Mouse (Mus musculus): Measurements from ENCODE around the gene Trem2.
"Not testable (repeated sequence)": the region's sequence is repeated elsewhere in the genome, so short reads cannot be mapped to it uniquely, and the experiment has no call there.

Trem2 gene

DNA sequence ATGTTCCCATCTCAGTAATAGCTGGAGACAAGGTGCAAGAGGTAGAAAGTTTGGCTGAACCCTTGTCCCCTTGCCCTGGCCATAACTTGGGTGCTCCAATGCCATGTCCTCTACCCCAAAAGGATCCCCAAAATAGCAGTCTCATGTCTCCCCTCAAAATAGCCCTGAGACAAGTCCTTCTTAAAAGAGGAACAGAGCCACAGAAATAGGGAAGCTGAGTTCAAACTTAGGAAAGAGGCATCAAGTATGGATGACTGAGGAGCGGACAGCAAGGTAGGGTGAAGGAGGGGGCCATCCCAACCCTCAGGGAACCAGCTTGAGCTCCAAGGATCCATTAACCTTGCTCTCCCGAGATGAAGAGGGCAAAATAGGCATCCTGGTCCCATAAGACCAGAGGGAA is 1.1 kb downstream of the Trem2 start:
- in situ Hi-C loops (cut with MboI, MseI): no loop called here

GRCm38 (mm10) chr17:48350681-48351193 is 4.5 kb downstream of the Trem2 start:
- in situ Hi-C loops (cut with MboI, MseI): no loop called here

- in situ Hi-C loops (cut with MboI, MseI): not testable (repeated sequence)
These were observed 6.8 kb downstream of the Trem2 start for GRCm38 (mm10) chr17:48352976-48353375.

- in situ Hi-C loops (cut with MboI, MseI): no loop called here
These were observed 9.6 kb downstream of the Trem2 start for GRCm38 (mm10) chr17:48355822-48356221.

GRCm38 (mm10) chr17:48357892-48358291 is 11.7 kb downstream of the Trem2 start:
- in situ Hi-C loops (cut with MboI, MseI): no loop called here

GRCm38 (mm10) chr17:48359616-48360015 is 13.4 kb downstream of the Trem2 start, which contains the start of gene Treml1:
Gene Treml1 (plus strand): TSS chr17:48359916.
- in situ Hi-C loops (cut with MboI, MseI): no loop called here

DNA sequence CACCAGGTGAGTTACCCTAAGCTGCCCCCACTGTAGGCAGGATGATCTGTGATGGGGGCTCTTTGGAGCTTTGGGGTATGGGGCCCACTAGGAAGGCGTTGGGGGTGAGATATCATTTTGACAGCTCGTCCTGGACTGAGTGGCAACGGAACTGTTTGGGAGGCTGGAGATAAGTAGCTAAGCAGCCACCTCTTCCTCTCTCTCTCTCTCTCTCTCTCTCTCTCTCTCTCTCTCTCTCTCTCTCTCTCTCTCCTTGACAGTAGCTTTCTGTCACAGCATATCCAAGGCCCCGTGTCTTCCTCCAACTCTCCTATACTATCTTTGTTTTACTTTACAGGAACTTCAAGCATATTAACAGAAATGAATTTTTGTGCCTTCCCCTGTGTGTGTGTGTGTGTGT is 14.3 kb downstream of the Trem2 start:
- in situ Hi-C loops (cut with MboI, MseI): no loop called here

- in situ Hi-C loops (cut with MboI, MseI): no loop called here
These were observed 16.1 kb downstream of the Trem2 start for GRCm38 (mm10) chr17:48362346-48362745.

GRCm38 (mm10) chr17:48362966-48363365 is 16.8 kb downstream of the Trem2 start:
- in situ Hi-C loops (cut with MboI, MseI): no loop called here

DNA sequence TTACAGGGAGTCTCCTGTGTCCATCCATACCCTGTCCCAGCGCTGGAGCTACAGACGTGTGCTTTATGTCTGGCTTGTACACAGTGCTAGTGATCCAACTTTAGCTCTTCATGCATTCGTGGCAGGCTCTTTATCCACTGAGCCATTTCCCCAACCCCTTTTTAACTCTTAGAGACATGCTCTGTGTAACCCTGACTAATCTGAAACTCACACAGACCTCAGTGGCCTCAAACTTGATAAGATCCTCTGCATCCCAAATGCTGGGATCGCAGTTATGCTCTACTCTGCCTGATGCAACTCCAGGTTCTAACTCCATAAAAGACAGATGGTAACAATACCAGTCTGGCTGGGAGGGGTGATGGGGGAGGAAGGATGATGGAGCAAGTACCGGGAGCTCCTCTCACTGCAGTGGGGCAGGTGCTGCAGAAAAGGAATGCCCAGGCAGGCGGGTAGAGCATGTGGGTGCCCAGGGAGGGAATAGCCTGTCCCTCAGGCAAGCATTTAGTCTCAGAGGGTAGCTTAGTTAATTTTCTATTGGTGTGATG is 17.3 kb downstream of the Trem2 start:
- in situ Hi-C loops (cut with MboI, MseI): no loop called here

GRCm38 (mm10) chr17:48365511-48366155 is 19.4 kb downstream of the Trem2 start:
- in situ Hi-C loops (cut with MboI, MseI): no loop called here

DNA sequence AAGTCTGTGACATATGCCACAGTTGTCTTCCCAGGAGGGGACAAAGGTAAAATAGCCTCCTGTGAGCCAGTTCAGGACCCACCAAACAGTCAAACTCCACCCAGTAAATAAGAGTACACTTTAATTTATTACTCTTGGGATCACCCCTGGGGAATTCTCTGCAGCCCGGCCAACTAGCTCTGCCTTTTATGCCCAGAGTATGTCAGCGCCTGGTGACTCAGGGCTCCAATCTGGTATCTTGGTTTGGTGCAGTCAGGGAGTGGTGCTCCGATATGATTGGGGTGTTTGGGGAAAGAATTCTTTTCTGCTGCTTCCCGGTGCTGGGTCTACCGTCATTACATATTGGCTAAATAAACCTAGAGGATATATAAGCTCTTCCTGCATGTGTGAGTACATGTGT is 20.6 kb downstream of the Trem2 start:
- in situ Hi-C loops (cut with MboI, MseI): no loop called here

GRCm38 (mm10) chr17:48371621-48372020 is 25.4 kb downstream of the Trem2 start:
- in situ Hi-C loops (cut with MboI, MseI): no loop called here

DNA sequence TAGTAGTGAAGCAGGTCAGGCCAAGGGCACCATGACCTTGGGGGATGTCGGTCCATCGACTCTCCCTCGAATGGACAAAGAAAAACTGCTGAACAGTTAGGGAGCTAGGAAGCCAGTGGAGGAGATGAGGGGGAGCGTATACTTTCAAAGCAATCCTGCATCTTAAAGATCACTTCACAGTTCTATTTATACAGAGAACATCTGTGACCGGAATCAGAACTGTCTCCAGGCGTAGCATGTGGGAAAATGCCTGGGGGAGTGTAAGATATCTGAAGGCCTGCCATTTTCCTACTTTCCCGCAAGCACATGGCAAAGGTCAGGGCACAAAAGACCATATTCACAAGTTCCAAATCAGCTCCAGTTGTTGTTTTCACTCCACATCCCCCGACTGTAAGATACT is 26.8 kb downstream of the Trem2 start:
- in situ Hi-C loops (cut with MboI, MseI): no loop called here

DNA sequence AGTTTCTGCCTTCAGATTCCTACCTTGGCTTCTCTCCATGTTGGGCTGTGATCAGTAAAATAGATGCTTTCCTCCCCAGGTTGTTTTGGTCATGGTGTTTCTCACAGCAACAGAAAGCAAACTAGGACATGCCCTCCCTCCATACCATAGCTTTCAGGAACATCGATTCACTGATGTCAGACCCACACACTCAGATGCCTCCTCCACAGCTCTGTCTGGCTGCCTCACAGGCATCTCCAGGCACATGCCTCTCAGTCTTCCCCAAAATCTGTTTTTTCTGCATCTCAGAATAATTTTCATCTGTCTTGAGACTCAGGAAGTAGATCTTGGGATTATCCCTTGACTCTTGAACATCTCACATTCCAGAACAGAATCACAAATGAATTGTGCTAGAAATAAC is 29.9 kb downstream of the Trem2 start:
- in situ Hi-C loops (cut with MboI, MseI): no loop called here

DNA sequence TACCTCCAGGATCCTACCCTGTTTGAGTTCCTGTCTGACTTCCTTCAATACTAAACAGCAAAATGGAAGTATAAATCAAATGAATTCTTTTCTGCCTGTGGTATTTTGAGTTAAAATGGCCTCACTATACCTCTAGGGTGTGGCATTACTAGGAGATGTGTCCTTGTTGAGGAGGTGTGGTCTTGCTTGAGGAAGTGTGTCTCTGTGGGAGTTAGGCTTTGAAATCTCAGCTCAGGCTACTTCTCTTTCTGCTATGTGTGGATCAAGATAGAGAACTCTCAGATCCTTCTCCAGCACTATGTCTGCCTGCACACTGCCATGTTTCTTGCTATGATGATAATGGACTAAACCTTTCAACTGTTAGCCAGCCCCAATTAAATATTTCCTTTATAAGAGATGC is 32.8 kb downstream of the Trem2 start:
- in situ Hi-C loops (cut with MboI, MseI): no loop called here

DNA sequence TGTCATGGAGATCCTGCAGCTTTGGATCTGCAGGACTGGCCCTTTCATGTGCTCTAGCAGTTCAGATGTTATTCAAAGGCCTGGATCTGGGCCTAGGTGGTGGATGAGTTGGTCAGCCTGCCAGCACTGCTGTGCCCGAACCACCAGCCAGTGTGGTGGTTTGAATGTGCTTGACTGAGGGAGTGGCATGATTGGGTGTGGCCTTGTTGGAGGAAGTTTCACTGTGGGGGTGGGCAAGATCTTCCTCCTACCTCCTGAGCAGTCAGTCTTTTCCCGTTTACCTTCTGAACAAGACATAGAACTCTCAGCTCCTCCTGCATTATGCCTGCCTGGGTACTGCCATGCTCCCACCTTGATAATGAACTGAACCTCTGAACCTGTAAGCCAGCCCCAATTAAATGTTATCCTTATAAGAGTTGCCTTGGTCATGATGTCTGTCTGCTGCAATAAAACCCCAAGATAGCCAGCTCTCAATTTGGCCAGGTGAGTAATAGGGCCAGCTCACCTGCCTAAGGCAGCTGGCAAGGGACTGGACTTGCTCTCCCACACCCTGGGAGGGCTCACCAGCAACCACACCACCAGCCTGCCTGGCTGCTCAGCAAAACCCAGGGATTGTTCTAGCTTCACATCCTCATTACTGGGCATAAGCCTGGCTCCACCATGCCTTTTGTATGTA is 39.7 kb downstream of the Trem2 start:
- in situ Hi-C loops (cut with MboI, MseI): no loop called here

DNA sequence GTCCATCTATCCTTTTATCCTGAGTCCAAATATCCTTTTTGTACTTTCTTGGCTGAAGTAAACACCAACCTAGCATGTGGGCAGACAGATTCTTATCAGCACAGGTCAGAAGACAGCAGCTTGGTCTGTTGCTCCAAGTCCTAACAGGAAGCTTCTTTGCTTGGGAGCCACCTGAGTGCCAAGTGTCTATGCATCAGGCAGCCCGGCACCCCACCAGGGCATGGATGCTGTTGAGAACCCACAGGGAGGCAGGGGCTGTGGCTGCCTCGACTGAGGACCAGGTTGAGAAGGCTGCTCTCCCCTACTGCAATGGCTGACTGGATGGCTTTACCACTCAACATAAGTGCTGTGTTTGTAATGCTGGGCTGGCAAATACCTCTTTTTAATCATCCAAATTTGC is 42.5 kb downstream of the Trem2 start:
- in situ Hi-C loops (cut with MboI, MseI): no loop called here

GRCm38 (mm10) chr17:48389442-48389841 is 43.2 kb downstream of the Trem2 start:
- in situ Hi-C loops (cut with MboI, MseI): no loop called here

- in situ Hi-C loops (cut with MboI, MseI): no loop called here
These were observed 45.2 kb downstream of the Trem2 start for GRCm38 (mm10) chr17:48391446-48391845.

GRCm38 (mm10) chr17:48392616-48393015 is 46.4 kb downstream of the Trem2 start:
- in situ Hi-C loops (cut with MboI, MseI): no loop called here

DNA sequence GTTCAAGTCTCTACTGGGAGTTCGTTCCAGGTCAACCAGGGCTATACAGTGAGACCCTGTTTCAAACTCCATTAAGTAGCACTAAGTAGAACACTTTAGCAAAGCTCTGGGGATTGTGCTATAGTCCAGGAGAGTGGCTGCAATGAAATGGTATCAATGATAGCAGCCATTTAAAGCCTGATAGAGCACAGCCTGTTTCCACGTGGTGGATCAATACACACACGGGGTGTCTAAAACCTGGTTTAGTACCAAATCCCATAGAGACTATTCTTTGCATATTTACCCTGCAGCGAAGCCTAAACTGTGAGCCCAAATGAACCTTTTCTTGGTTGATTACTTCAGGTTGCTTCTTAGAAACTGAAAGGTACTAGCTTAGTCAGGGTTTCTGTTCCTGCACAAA is 55.5 kb downstream of the Trem2 start:
- in situ Hi-C loops (cut with MboI, MseI): loop anchor here (25.0 kb wide), 1 partner anchor 1786 kb away; the partner anchor contains the start of gene Rftn1

- in situ Hi-C loops (cut with MboI, MseI): loop anchor here (25.0 kb wide), 1 partner anchor 1785 kb away; the partner anchor contains the start of gene Rftn1
These were observed 56.5 kb downstream of the Trem2 start for GRCm38 (mm10) chr17:48402751-48403150.

All from regulatory T cell (primary cell).